Mouse (Mus musculus) heart, adult 2 months (tissue): Measurements from ENCODE around the gene Eapp.

ENCODE experiments used
- CTCF ChIP-seq: fragments of 200-600 bp; IDR thresholded peaks from 2 replicates; pipeline ENCODE4 v1.8.1; 2022; ENCODE audit warnings: antibody characterized with exemption, mild to moderate bottlenecking, moderate library complexity
- EP300 ChIP-seq: fragments of 200-500 bp; IDR thresholded peaks from 2 replicates; pipeline ENCODE4 v1.6.1; 2011; ENCODE audit warnings: low read depth, low read length, control low read depth; ENCODE audit not compliant: insufficient read depth

DNA sequence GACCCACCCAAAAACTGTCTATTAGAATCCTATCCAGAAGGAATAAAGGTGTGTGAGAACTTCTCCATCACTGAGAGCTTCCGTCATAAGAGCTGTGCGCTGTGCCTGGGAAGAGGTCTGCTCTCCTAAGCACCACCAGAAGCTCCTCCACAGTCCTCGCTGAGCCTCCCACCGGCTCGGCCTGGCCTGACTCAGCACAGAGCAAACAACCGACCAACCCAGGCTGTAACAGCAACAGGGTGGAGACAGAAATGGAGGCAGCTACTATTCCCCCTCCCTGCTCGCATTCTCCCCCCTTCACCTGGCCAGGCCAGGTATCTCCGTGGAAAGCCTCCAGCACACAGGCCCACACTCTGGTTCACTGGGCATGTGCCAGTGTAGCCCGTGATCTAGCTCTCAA lies 19.0 kb downstream of the Eapp start:
- TF ChIP-seq EP300 (no peak), CTCF (no peak)
